Mouse (Mus musculus) testis, adult 2 months (tissue): ENCODE data around the gene Plagl1. TPM values are rescaled to one million over a fixed set of nuclear protein-coding genes. Genes with fewer than 3 reads are reported as not detected.

ENCODE experiments used
- H3K27ac ChIP-seq: fragments of 200-500 bp; 2 replicates; pipeline ENCODE4 v1.5.1; 2012; ENCODE audit warnings: low read depth, low read length; ENCODE audit not compliant: control insufficient read depth, insufficient read depth
- H3K27me3 ChIP-seq: fragments of 200-500 bp; 2 replicates; pipeline ENCODE4 v1.6.1; 2012; ENCODE audit warnings: mild to moderate bottlenecking, low read length, moderate library complexity; ENCODE audit not compliant: control insufficient read depth, insufficient read depth
- H3K36me3 ChIP-seq: fragments of 200-500 bp; 2 replicates; pipeline ENCODE4 v1.6.1; 2012; ENCODE audit warnings: mild to moderate bottlenecking, low read length; ENCODE audit not compliant: control insufficient read depth, insufficient read depth
- H3K4me1 ChIP-seq: fragments of 200-500 bp; 2 replicates; pipeline ENCODE4 v1.6.1; 2012; ENCODE audit warnings: low read length; ENCODE audit not compliant: control insufficient read depth, insufficient read depth
- H3K4me3 ChIP-seq: fragments of 200-500 bp; 2 replicates; pipeline ENCODE4 v1.5.1; 2012; ENCODE audit warnings: low read depth, mild to moderate bottlenecking, low read length, moderate library complexity, mixed read lengths; ENCODE audit not compliant: control insufficient read depth
- CTCF ChIP-seq: fragments of 200-500 bp; IDR thresholded peaks from 2 replicates; pipeline ENCODE4 v1.5.1; 2012; ENCODE audit warnings: low read depth, mild to moderate bottlenecking, inconsistent platforms, low read length, moderate library complexity; ENCODE audit not compliant: control insufficient read depth, insufficient read depth, insufficient replicate concordance
- POLR2A ChIP-seq: fragments of 200-500 bp; IDR thresholded peaks from 2 replicates; pipeline ENCODE4 v1.6.1; 2012; ENCODE audit warnings: low read depth, mild to moderate bottlenecking, inconsistent platforms, low read length, moderate library complexity; ENCODE audit not compliant: control insufficient read depth
- polyA plus RNA-seq: library from polyadenylated mRNA; depleted of rRNA; stranded (reverse); fragments of >200 nt; gene quantifications from 2 replicates; pipeline ENCODE4 v1.2.3, GENCODE M21; 2012

Gene Plagl1
- polyA plus RNA-seq, 1 experiment, result 4.2 TPM

GRCm38 (mm10) chr10:13118024-13118769, 57.9 kb downstream of the Plagl1 start:
- TF ChIP-seq POLR2A (no peak), CTCF (no peak)
- Histone ChIP-seq H3K4me3 (no peak overlapping the region), H3K4me1 (no peaks in the 10 kb centered on the region), H3K36me3 (no peaks in the 10 kb centered on the region), H3K27me3 (no peaks in the 10 kb centered on the region), H3K27ac (no peak overlapping the region)

GRCm38 (mm10) chr10:13118770-13119102, 58.4 kb downstream of the Plagl1 start:
- TF ChIP-seq POLR2A (no peak), CTCF (no peak)
- Histone ChIP-seq H3K27ac (no peak overlapping the region), H3K4me1 (no peaks in the 10 kb centered on the region), H3K36me3 (no peaks in the 10 kb centered on the region), H3K4me3 (no peak overlapping the region), H3K27me3 (no peaks in the 10 kb centered on the region)

GRCm38 (mm10) chr10:13119300-13119699, 59.0 kb downstream of the Plagl1 start:
- no peaks in the 10 kb centered on the region for H3K27me3 ChIP-seq
- H3K36me3 ChIP-seq, result no peaks in the 10 kb centered on the region
- H3K4me3 ChIP-seq, result no peak overlapping the region
- no peak overlapping the region for H3K27ac ChIP-seq
- H3K4me1 ChIP-seq, result no peaks in the 10 kb centered on the region
- TF ChIP-seq POLR2A (no peak), CTCF (no peak)

- H3K36me3 ChIP-seq, result no peaks in the 10 kb centered on the region
- no peak overlapping the region for H3K27ac ChIP-seq
Observed at GRCm38 (mm10) chr10:13125811-13126210, 65.5 kb downstream of the Plagl1 start.

GRCm38 (mm10) chr10:13127335-13127734, 67.0 kb downstream of the Plagl1 start:
- Histone ChIP-seq H3K4me3 (peak overlapping the region; percentile 18; the same call in 1 of the 2 replicates), H3K4me1 (peaks cover 4% of the 10 kb centered on the region; the same call in 1 of the 2 replicates), H3K27me3 (no peaks in the 10 kb centered on the region), H3K27ac (no peak overlapping the region), H3K36me3 (no peaks in the 10 kb centered on the region)
- TF ChIP-seq CTCF (0 out of 2 replicates have a peak, but pooled peaks have one; percentile 8), POLR2A (no peak)

More at GRCm38 (mm10) chr10:13125811-13126210, 65.5 kb downstream of the Plagl1 start:
- TF ChIP-seq POLR2A (no peak), CTCF (no peak)
- H3K27me3 ChIP-seq, result no peaks in the 10 kb centered on the region
- H3K4me3 ChIP-seq, result no peak overlapping the region
- H3K4me1 ChIP-seq, result peaks cover 4% of the 10 kb centered on the region; the same call in 1 of the 2 replicates

- Histone ChIP-seq H3K36me3 (no peaks in the 10 kb centered on the region), H3K4me1 (peaks cover 4% of the 10 kb centered on the region; the same call in 1 of the 2 replicates), H3K27ac (no peak overlapping the region), H3K4me3 (no peak overlapping the region), H3K27me3 (no peaks in the 10 kb centered on the region)
- TF ChIP-seq POLR2A (no peak), CTCF (no peak)
Observed at GRCm38 (mm10) chr10:13127946-13128345, 67.6 kb downstream of the Plagl1 start.

GRCm38 (mm10) chr10:13133850-13134249, 73.5 kb downstream of the Plagl1 start:
- no peaks in the 10 kb centered on the region for H3K4me1 ChIP-seq

More at GRCm38 (mm10) chr10:13133850-13134249, 73.5 kb downstream of the Plagl1 start:
- Histone ChIP-seq H3K36me3 (no peaks in the 10 kb centered on the region), H3K27ac (no peak overlapping the region), H3K4me3 (no peak overlapping the region), H3K27me3 (no peaks in the 10 kb centered on the region)
- TF ChIP-seq CTCF, result no peak
- no peak for TF ChIP-seq POLR2A
